Mouse (Mus musculus): ENCODE results near the gene Cdk4. TPM values are rescaled to one million over a fixed set of nuclear protein-coding genes. Genes with fewer than 3 reads are reported as not detected.

Cdk4 gene
- polyA plus RNA-seq (2014; fragmentation: Nextera tagmentation; extraction: Ambion mirVana) = 2,988 and 3,194 TPM in 2 replicates

DNA sequence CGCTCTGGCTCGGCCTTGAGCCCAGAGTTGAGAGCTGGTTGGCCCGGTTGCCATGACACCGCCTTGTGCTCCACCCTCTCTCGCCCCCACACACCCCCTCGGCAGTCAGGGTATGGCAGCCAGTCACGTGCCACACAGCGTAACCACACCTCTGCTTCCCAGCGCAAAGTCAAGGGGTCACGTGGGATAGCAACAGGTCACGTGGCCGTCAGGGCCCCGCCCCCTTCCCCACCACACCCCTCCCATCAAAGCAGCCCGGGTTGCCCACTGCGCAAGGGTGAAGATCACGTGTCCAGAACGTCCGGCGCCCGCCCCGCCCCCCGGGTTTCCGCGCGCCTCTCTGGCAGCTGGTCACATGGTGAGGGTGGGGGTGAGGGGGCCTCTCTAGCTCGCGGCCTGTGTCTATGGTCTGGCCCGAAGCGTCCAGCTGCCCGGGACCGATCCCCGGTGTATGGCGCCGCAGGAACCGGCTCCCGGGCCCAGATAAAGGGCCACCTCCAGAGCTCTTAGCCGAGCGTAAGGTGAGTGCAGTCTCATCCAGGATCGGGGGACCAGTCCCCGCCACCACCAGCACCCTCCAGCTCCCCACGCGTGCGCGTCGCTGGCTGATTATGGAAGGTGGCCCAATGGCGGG lies at the start of gene Cdk4:
Gene Cdk4 (plus strand): TSS at position 296 of the 634 bp plus-strand sequence.
- Histone ChIP-seq H3K27me3 (ENCODE audit: control insufficient read depth, insufficient read depth, low read length) (peaks cover 20% of the 10 kb centered on the region), H3K9me3 (ENCODE audit: control insufficient read depth, low read length) (no peaks in the 10 kb centered on the region), H3K36me3 (ENCODE audit: control insufficient read depth, insufficient read depth, low read length) (peaks cover 32% of the 10 kb centered on the region), H3K4me3 (ENCODE audit: low read depth, low read length) (peak within 1 kb of the TSS; percentile 77), H3K9ac (ENCODE audit: low read length) (peak within 1 kb of the TSS; percentile 98), H3K4me1 (ENCODE audit: control insufficient read depth, insufficient read depth, low read length) (peaks cover 16% of the 10 kb centered on the region), H3K27ac (replicated peaks; ENCODE audit: low read depth, low read length) (peak within 1 kb of the TSS; percentile 82), H3K4me2 (ENCODE audit: low read depth, severe bottlenecking) (peak within 1 kb of the TSS; percentile 76)
- under 1% methylated on average over 46 of the region's 46 CpGs for WGBS
- ATAC-seq (ENCODE audit: insufficient number of reproducible peaks, low FRiP score, low TSS enrichment, low read depth) (peak; percentile 94), DNase-seq (ENCODE audit: low spot score) (peak; percentile 99)

DNA sequence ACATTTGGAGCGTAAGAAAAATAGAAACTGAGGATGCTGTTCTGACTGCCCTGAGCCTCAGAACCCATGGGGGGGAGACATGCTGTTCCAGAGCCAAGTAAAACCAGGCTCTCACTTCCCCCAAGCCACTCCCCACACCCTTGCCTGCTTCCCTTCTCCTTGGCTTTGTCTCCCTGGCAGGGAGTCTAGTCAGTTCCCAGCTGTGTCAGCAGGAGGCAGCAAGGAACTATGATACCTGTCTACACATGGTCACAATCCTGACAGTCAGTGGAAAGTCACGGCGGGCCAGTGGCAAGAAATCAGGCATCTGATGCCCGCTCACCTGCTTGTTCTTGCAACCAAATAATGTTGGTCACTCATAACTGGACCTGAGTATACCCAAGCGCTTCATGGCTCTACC lies 46.8 kb upstream of the Cdk4 start:
- WGBS = 62% methylated on average over 5 of the region's 5 CpGs
- DNase-seq (ENCODE audit: low spot score) (peak; percentile 53), ATAC-seq (ENCODE audit: insufficient number of reproducible peaks, low FRiP score, low TSS enrichment, low read depth) (peak; percentile 51; the same call in 1 of the 2 replicates)
- Histone ChIP-seq H3K9ac (ENCODE audit: low read length) (no peak overlapping the region), H3K9me3 (ENCODE audit: control insufficient read depth, low read length) (no peaks in the 10 kb centered on the region), H3K27ac (replicated peaks; ENCODE audit: low read depth, low read length) (no peak overlapping the region), H3K36me3 (ENCODE audit: control insufficient read depth, insufficient read depth, low read length) (no peaks in the 10 kb centered on the region), H3K4me2 (ENCODE audit: low read depth, severe bottlenecking) (no peak overlapping the region), H3K4me1 (ENCODE audit: control insufficient read depth, insufficient read depth, low read length) (0 out of 2 replicates have a peak, but pooled peaks cover 4% of the 10 kb centered on the region), H3K4me3 (ENCODE audit: low read depth, low read length) (no peak overlapping the region), H3K27me3 (ENCODE audit: control insufficient read depth, insufficient read depth, low read length) (no peaks in the 10 kb centered on the region)

DNA sequence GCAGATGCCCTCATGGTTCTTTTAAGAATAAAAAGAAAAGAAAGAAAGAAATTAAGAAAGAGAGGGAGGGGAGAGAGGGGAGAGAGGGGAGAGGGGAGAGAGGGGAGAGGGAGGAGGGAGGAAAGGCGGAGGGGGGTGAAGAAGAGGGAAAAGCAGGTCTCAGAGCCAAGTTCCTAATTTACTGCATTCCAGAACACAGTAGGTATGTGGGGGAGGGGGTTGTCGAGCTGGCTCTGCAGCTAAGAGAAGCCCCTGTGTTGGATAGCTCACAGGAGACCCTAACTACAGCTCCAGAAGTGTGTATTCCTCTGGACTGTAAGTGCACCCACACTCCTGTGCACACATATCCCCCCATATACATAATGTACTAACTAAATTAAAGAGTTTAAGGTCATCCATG lies 46.3 kb upstream of the Cdk4 start:
- no peak overlapping the region for H3K4me2 ChIP-seq (ENCODE audit: low read depth, severe bottlenecking)
- no peaks in the 10 kb centered on the region for H3K9me3 ChIP-seq (ENCODE audit: control insufficient read depth, low read length)
- 14% methylated on average over 2 of the region's 2 CpGs for WGBS
- H3K9ac ChIP-seq (ENCODE audit: low read length) = no peak overlapping the region
- H3K4me1 ChIP-seq (ENCODE audit: control insufficient read depth, insufficient read depth, low read length) = 0 out of 2 replicates have a peak, but pooled peaks cover 4% of the 10 kb centered on the region
- H3K27ac ChIP-seq (replicated peaks; ENCODE audit: low read depth, low read length) = no peak overlapping the region
- no peak for DNase-seq (ENCODE audit: low spot score)
- H3K27me3 ChIP-seq (ENCODE audit: control insufficient read depth, insufficient read depth, low read length) = no peaks in the 10 kb centered on the region
- H3K4me3 ChIP-seq (ENCODE audit: low read depth, low read length) = no peak overlapping the region
- ATAC-seq (ENCODE audit: insufficient number of reproducible peaks, low FRiP score, low TSS enrichment, low read depth) = 0 out of 2 replicates have a peak, but pooled peaks have one; percentile 20
- H3K36me3 ChIP-seq (ENCODE audit: control insufficient read depth, insufficient read depth, low read length) = no peaks in the 10 kb centered on the region

DNA sequence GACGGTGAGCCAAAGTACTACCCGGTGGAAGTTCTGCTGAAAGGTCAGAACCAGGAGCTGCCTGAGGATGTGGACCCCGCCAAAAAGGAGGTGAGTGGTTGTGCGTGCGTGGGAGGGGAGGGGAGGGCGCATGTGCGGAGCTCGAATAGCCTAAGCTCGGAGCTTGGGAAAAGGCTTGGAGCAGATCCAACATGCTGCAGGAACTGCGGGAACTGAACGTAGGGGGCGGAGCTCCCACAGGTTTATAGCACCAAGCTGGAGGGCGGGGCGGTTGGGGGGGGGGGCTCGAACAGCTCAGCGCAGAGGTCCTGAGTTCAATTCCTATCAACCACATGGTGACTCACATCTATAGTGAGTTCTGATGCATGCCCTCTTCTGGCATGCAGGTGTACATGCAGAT lies 44.9 kb upstream of the Cdk4 start:
- no peak overlapping the region for H3K9ac ChIP-seq (ENCODE audit: low read length)
- no peak for DNase-seq (ENCODE audit: low spot score)
- peaks cover 4% of the 10 kb centered on the region; the same call in 1 of the 2 replicates for H3K36me3 ChIP-seq (ENCODE audit: control insufficient read depth, insufficient read depth, low read length)
- H3K4me1 ChIP-seq (ENCODE audit: control insufficient read depth, insufficient read depth, low read length) = 0 out of 2 replicates have a peak, but pooled peaks cover 4% of the 10 kb centered on the region
- H3K4me3 ChIP-seq (ENCODE audit: low read depth, low read length) = no peak overlapping the region
- H3K27me3 ChIP-seq (ENCODE audit: control insufficient read depth, insufficient read depth, low read length) = no peaks in the 10 kb centered on the region
- no peak overlapping the region for H3K4me2 ChIP-seq (ENCODE audit: low read depth, severe bottlenecking)
- H3K9me3 ChIP-seq (ENCODE audit: control insufficient read depth, low read length) = no peaks in the 10 kb centered on the region
- ATAC-seq (ENCODE audit: insufficient number of reproducible peaks, low FRiP score, low TSS enrichment, low read depth) = no peak
- no peak overlapping the region for H3K27ac ChIP-seq (replicated peaks; ENCODE audit: low read depth, low read length)
- WGBS = 72% methylated on average over 16 of the region's 16 CpGs

- Histone ChIP-seq H3K4me2 (ENCODE audit: low read depth, severe bottlenecking) (peak within 1 kb of the TSS; percentile 69), H3K36me3 (ENCODE audit: control insufficient read depth, insufficient read depth, low read length) (peaks cover 15% of the 10 kb centered on the region), H3K27me3 (ENCODE audit: control insufficient read depth, insufficient read depth, low read length) (no peaks in the 10 kb centered on the region), H3K4me1 (ENCODE audit: control insufficient read depth, insufficient read depth, low read length) (no peaks in the 10 kb centered on the region), H3K9me3 (ENCODE audit: control insufficient read depth, low read length) (no peaks in the 10 kb centered on the region), H3K9ac (ENCODE audit: low read length) (peak within 1 kb of the TSS; percentile 90), H3K27ac (replicated peaks; ENCODE audit: low read depth, low read length) (peak within 1 kb of the TSS; percentile 56; the same call in 1 of the 2 replicates), H3K4me3 (ENCODE audit: low read depth, low read length) (peak within 1 kb of the TSS; percentile 87)
- DNase-seq (ENCODE audit: low spot score) (peak; percentile 94), ATAC-seq (ENCODE audit: insufficient number of reproducible peaks, low FRiP score, low TSS enrichment, low read depth) (peak; percentile 80)
- WGBS = 6% methylated on average over 56 of the region's 56 CpGs
These were observed 32.7 kb upstream of the Cdk4 start, which contains the start of gene Tsfm for GRCm38 (mm10) chr10:127030336-127031296. Gene Tsfm (minus strand): TSS chr10:127030840.

- ATAC-seq (ENCODE audit: insufficient number of reproducible peaks, low FRiP score, low TSS enrichment, low read depth) (no peak), DNase-seq (ENCODE audit: low spot score) (no peak)
- Histone ChIP-seq H3K36me3 (ENCODE audit: control insufficient read depth, insufficient read depth, low read length) (peaks cover 4% of the 10 kb centered on the region), H3K9me3 (ENCODE audit: control insufficient read depth, low read length) (no peaks in the 10 kb centered on the region), H3K27me3 (ENCODE audit: control insufficient read depth, insufficient read depth, low read length) (no peaks in the 10 kb centered on the region), H3K4me1 (ENCODE audit: control insufficient read depth, insufficient read depth, low read length) (no peaks in the 10 kb centered on the region), H3K27ac (replicated peaks; ENCODE audit: low read depth, low read length) (no peak overlapping the region), H3K9ac (ENCODE audit: low read length) (no peak overlapping the region), H3K4me3 (ENCODE audit: low read depth, low read length) (no peak overlapping the region), H3K4me2 (ENCODE audit: low read depth, severe bottlenecking) (no peak overlapping the region)
- 84% methylated on average over 8 of the region's 8 CpGs for WGBS
These were observed 30.0 kb upstream of the Cdk4 start for GRCm38 (mm10) chr10:127033301-127033741.

DNA sequence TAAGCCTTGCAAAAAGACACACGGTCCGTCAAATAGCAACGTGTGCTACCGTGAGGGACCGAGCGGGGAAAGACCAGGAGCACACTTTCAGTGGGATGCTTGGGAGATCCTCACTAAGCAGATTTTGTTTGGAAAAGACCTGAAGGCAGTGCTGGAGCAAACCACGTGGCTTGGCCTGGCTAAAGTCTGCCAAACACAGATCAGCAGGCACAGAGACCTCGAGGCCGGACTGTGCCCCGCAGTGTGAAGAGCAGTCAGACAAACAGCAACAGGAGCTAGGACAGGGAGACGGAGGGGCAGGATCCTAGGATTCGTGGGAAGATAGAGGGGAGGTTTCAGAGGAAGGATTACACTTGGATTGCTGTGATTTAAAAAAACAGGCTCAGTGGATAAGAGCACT lies 27.1 kb upstream of the Cdk4 start:
- Histone ChIP-seq H3K9me3 (ENCODE audit: control insufficient read depth, low read length) (no peaks in the 10 kb centered on the region), H3K4me1 (ENCODE audit: control insufficient read depth, insufficient read depth, low read length) (no peaks in the 10 kb centered on the region), H3K27me3 (ENCODE audit: control insufficient read depth, insufficient read depth, low read length) (no peaks in the 10 kb centered on the region; the same call in 1 of the 2 replicates), H3K4me3 (ENCODE audit: low read depth, low read length) (no peak overlapping the region), H3K36me3 (ENCODE audit: control insufficient read depth, insufficient read depth, low read length) (no peaks in the 10 kb centered on the region), H3K9ac (ENCODE audit: low read length) (no peak overlapping the region), H3K4me2 (ENCODE audit: low read depth, severe bottlenecking) (no peak overlapping the region), H3K27ac (replicated peaks; ENCODE audit: low read depth, low read length) (no peak overlapping the region)
- 84% methylated on average over 12 of the region's 12 CpGs for WGBS
- DNase-seq (ENCODE audit: low spot score) (no peak), ATAC-seq (ENCODE audit: insufficient number of reproducible peaks, low FRiP score, low TSS enrichment, low read depth) (no peak)

DNA sequence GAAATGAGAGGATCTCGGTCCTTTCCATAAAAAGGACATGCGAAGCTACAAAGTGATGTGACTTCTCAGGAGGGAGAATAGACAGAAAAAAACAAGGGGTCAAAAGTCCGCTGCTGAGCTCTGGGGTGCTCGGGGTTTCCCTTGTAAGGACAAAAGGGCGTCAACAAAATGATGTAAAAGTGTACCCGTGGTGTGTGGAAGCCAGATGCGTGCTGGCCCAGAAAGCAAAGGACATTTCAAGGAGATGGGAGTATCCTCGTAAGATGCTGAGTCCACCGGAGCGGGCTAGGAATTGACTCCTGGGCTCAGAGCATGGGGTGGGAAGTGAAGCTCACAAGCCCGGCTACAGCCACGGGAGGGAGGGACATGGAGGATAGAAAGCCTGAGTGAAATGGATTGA lies 25.7 kb upstream of the Cdk4 start:
- no peak overlapping the region for H3K4me2 ChIP-seq (ENCODE audit: low read depth, severe bottlenecking)
- no peaks in the 10 kb centered on the region for H3K9me3 ChIP-seq (ENCODE audit: control insufficient read depth, low read length)
- ATAC-seq (ENCODE audit: insufficient number of reproducible peaks, low FRiP score, low TSS enrichment, low read depth) = no peak
- H3K9ac ChIP-seq (ENCODE audit: low read length) = no peak overlapping the region
- H3K27ac ChIP-seq (replicated peaks; ENCODE audit: low read depth, low read length) = no peak overlapping the region
- no peaks in the 10 kb centered on the region; the same call in 1 of the 2 replicates for H3K27me3 ChIP-seq (ENCODE audit: control insufficient read depth, insufficient read depth, low read length)
- 75% methylated on average over 12 of the region's 12 CpGs for WGBS
- no peak overlapping the region for H3K4me3 ChIP-seq (ENCODE audit: low read depth, low read length)
- no peak for DNase-seq (ENCODE audit: low spot score)
- H3K4me1 ChIP-seq (ENCODE audit: control insufficient read depth, insufficient read depth, low read length) = 0 out of 2 replicates have a peak, but pooled peaks cover 4% of the 10 kb centered on the region
- no peaks in the 10 kb centered on the region for H3K36me3 ChIP-seq (ENCODE audit: control insufficient read depth, insufficient read depth, low read length)
